Mouse (Mus musculus) cerebellum, adult 2 months (tissue): ENCODE results near the gene Gadd45g.

Experiments used
- CTCF ChIP-seq: fragments of 200-500 bp; IDR thresholded peaks from 2 replicates; pipeline ENCODE4 v1.5.1; 2011; ENCODE audit warnings: low read depth, mild to moderate bottlenecking, control low read depth, low read length, moderate library complexity, borderline replicate concordance; ENCODE audit not compliant: insufficient read depth
- POLR2A ChIP-seq: fragments of 200-500 bp; IDR thresholded peaks from 2 replicates; pipeline ENCODE4 v1.6.1; 2011; ENCODE audit warnings: low read length, control low read depth, borderline replicate concordance; ENCODE audit not compliant: insufficient read depth

DNA sequence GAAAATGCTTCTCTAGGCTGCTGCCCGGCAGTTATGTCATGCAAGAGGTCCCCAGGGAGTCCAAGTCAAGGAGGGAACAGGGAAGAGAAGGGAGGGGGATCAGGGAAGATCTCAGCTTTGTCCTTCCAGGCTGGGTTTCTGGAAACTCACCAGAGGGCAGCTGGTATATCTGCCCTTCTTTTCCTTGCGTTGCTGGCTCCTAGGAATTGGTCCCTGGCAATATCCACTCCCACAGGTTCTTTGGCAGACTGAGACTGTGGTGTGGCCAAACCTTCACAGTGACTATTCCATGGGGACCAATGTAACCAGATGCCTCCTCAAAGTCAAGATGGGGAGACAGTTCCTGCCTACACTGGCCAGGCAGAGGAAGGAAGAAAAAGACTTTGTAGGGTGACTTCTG, 41.9 kb downstream of the Gadd45g start:
- no peak for TF ChIP-seq POLR2A
- TF ChIP-seq CTCF: no peak
